Mouse (Mus musculus) embryonic facial prominence, embryonic 12.5 days (tissue): ENCODE results near the gene Vmn1r54. TPM values are rescaled to one million over a fixed set of nuclear protein-coding genes. Genes with fewer than 3 reads are reported as not detected.

Experiments used
- ATAC-seq: fragments of 200-750 bp; cut with Nextera tagmentation; 2 replicates; pipeline ENCODE4 v1.8.0; 2017; ENCODE audit not compliant: insufficient number of reproducible peaks, insufficient read depth, low FRiP score, low TSS enrichment
- H3K27ac ChIP-seq: fragments of 300-500 bp; sonication (generic); 2 replicates; pipeline ENCODE4 v1.5.1; 2016; ENCODE audit warnings: mild to moderate bottlenecking
- H3K27me3 ChIP-seq: fragments of 300-500 bp; sonication (generic); 2 replicates; pipeline ENCODE4 v1.6.1; 2016; ENCODE audit warnings: mild to moderate bottlenecking, moderate library complexity
- H3K36me3 ChIP-seq: fragments of 300-500 bp; sonication (generic); 2 replicates; pipeline ENCODE4 v1.6.1; 2016; ENCODE audit warnings: mild to moderate bottlenecking
- H3K4me1 ChIP-seq: fragments of 300-500 bp; sonication (generic); 2 replicates; pipeline ENCODE4 v1.6.1; 2016
- H3K4me2 ChIP-seq: fragments of 300-500 bp; sonication (generic); replicated peaks from 2 replicates; pipeline ENCODE4 v1.6.1; 2016; ENCODE audit warnings: mild to moderate bottlenecking, moderate library complexity
- H3K4me3 ChIP-seq: fragments of 300-500 bp; sonication (generic); 2 replicates; pipeline ENCODE4 v1.5.1; 2016; ENCODE audit warnings: mild to moderate bottlenecking
- H3K9ac ChIP-seq: fragments of 300-500 bp; sonication (generic); 2 replicates; pipeline ENCODE4 v1.6.1; 2016; ENCODE audit warnings: mild to moderate bottlenecking, moderate library complexity
- H3K9me3 ChIP-seq: fragments of 300-500 bp; sonication (generic); 2 replicates; pipeline ENCODE4 v1.6.1; 2016; ENCODE audit warnings: mild to moderate bottlenecking, moderate library complexity
- WGBS: fragments of 180-500 bp; shearing (Covaris S2); methylation state at CpG from one replicate; pipeline ENCODE4 v1.1.7; 2016; 5-methylcytosine and 5-hydroxymethylcytosine counted together
- polyA plus RNA-seq: library from polyadenylated mRNA; unstranded; fragments of >200 nt; fragmentation: Nextera tagmentation; extraction: Ambion mirVana; gene quantifications from 2 replicates; pipeline ENCODE4 v1.2.1, GENCODE M21; 2016

The Vmn1r54 gene
- polyA plus RNA-seq, 1 experiment from 2014 or later: not detected

DNA sequence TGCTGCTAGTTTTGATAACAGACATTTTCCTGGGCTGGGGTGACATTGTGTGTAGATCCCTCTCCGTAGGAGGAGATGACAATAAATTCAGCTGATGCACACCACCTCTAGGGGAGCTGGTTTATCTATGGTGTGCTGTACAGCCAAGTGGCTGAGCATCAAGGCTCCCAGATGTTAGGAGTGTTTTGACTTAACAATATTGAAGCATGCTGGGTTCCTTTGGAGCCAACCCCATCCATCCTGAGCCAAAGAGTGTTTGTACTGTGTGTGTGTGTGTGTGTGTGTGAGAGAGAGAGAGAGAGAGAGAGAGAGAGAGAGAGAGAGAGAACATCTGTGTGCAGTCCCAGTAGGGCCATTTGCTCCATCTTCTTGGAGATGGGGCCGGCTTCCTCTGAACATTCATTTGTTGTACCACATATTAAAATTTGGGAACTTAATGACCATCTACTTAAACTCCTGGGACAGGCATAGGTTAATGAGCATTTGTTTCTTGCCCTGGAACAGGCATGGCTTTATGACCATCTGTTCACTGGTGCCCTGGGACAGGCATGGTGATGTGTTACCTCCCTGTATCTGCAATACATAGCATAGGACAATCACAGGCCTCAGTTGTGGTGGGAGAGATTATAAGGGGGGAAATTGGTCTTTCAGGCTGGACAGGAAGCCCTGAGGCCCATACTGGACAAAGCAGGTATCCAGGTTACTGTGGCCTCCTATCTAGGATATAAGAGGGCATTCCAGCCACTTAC, 71.6 kb downstream of the Vmn1r54 start:
- no peak overlapping the region for H3K4me3 ChIP-seq

DNA sequence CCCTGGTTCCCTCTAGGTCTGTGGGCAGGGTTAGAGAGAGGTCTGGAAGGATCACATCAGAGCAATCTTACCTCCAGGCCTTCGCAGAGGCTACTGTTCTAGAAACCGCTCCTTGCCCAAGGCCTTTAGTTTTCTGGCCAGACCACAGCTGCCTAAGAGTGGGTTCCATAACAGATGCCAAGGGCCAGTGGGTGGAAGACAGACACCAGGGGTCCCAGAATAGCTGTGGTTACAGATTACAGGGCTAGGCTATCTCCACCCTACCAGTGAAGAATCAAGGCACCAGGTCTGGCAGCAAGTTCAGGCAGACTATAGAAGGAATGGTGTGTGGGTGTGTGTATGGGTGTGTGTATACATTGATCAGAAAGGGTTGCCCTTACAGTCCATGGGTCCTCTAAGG, 72.9 kb downstream of the Vmn1r54 start:
- ATAC-seq: no peak
- no peaks in the 10 kb centered on the region for H3K36me3 ChIP-seq
- no peak overlapping the region for H3K9ac ChIP-seq
- H3K4me3 ChIP-seq: no peak overlapping the region
- no peaks in the 10 kb centered on the region for H3K27me3 ChIP-seq
- WGBS: 97% methylated on average over 2 of the region's 2 CpGs
- no peak overlapping the region for H3K4me2 ChIP-seq
- H3K27ac ChIP-seq: no peak overlapping the region
- no peaks in the 10 kb centered on the region for H3K4me1 ChIP-seq
- H3K9me3 ChIP-seq: no peaks in the 10 kb centered on the region

More for the DNA sequence above, 71.6 kb downstream of the Vmn1r54 start:
- no peaks in the 10 kb centered on the region for H3K36me3 ChIP-seq
- WGBS: 86% methylated on average over 2 of the region's 2 CpGs
- no peaks in the 10 kb centered on the region for H3K4me1 ChIP-seq
- H3K4me2 ChIP-seq: no peak overlapping the region
- H3K9ac ChIP-seq: no peak overlapping the region
- no peaks in the 10 kb centered on the region for H3K27me3 ChIP-seq
- H3K9me3 ChIP-seq: no peaks in the 10 kb centered on the region
- no peak overlapping the region for H3K27ac ChIP-seq
- ATAC-seq: no peak

DNA sequence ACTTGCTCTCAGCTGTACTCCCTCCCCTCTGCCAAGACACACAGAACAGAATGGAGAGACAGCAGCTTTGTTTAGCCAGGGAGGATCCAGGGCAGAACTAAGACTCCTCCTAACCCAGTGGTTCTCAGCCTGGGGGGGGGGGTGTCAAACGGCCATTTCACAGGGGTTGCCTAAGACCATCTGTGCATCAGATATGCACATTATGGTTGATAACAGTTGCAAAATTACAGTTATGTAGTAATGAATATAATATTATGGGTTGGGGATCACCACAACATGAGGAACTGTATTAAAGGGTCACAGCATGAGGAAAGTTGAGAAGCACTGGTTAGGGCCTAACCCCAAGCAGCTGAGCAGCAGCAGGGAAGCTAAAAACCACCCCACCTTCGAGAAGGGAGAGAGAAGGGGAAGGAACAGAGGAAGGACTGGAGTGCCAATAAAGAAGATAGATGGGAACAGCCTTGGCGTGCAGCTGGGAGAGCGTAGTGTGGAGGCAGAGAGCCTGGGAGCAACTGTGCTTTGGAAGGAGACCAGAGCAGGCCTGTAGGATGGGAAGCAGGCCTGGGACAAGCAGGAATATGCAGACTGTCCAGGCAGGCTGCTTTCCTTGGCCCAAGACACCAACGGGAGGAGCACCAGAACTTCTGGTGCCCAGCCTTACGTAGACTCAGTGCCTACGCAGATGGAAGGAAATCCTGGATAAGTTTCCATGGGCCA, 73.5 kb downstream of the Vmn1r54 start:
- 78% methylated on average over 7 of the region's 7 CpGs for WGBS

DNA sequence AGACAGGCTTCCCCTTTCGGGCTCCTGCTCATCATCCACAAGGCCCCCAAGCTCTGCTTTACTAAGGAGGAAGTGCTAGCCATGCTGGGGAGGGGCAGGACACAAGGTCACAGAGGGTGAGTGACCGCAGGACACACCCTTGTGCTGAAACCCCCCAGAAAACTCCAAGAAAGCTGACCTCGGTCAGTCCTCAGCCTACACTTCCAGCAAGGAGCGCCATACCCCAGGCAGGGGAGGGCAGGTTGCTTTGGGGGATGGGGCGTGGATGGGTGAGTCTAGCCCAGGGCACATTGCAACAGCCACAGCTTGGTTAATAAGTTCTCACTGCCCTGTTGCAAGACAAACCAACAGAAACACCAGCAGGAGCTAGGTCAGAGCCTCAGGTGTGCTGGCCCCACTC, 74.3 kb downstream of the Vmn1r54 start:
- H3K9me3 ChIP-seq: no peaks in the 10 kb centered on the region
- no peaks in the 10 kb centered on the region for H3K36me3 ChIP-seq
- ATAC-seq: no peak
- H3K27me3 ChIP-seq: peaks cover 13% of the 10 kb centered on the region
- no peak overlapping the region for H3K4me2 ChIP-seq
- H3K27ac ChIP-seq: no peak overlapping the region
- 80% methylated on average over 5 of the region's 5 CpGs for WGBS
- H3K4me1 ChIP-seq: peaks cover 5% of the 10 kb centered on the region; the same call in 1 of the 2 replicates
- no peak overlapping the region for H3K4me3 ChIP-seq
- no peak overlapping the region for H3K9ac ChIP-seq

More for the DNA sequence above, 73.5 kb downstream of the Vmn1r54 start:
- Histone ChIP-seq H3K4me3 (no peak overlapping the region), H3K9ac (no peak overlapping the region), H3K4me1 (no peaks in the 10 kb centered on the region; the same call in 1 of the 2 replicates), H3K9me3 (no peaks in the 10 kb centered on the region), H3K27me3 (peaks cover 5% of the 10 kb centered on the region; the same call in 1 of the 2 replicates), H3K36me3 (no peaks in the 10 kb centered on the region), H3K4me2 (no peak overlapping the region), H3K27ac (no peak overlapping the region)
- ATAC-seq: no peak

Other genes with a start within 250 kb of the Vmn1r54 start
- not detected in 2 replicates for gene Vmn1r47, start 230.2 kb upstream of the Vmn1r54 start, polyA plus RNA-seq
- gene Vmn1r48, start 209.5 kb upstream of the Vmn1r54 start, polyA plus RNA-seq: not detected in 2 replicates
- not detected in 2 replicates for gene Vmn1r49, start 167.8 kb upstream of the Vmn1r54 start, polyA plus RNA-seq
- gene Vmn1r50, start 144.9 kb upstream of the Vmn1r54 start, polyA plus RNA-seq: not detected in 2 replicates
- gene Vmn1r51, start 123.7 kb upstream of the Vmn1r54 start, polyA plus RNA-seq: not detected in 2 replicates
- not detected in 2 replicates for gene Vmn1r52, start 71.5 kb upstream of the Vmn1r54 start, polyA plus RNA-seq
- gene V1ra8, start 43.5 kb upstream of the Vmn1r54 start, polyA plus RNA-seq: not detected in 2 replicates
- gene Vmn1r53, start 21.9 kb upstream of the Vmn1r54 start, polyA plus RNA-seq: not detected in 2 replicates
- not detected in 2 replicates for gene BC048671, start 54.9 kb downstream of the Vmn1r54 start, polyA plus RNA-seq
- 0.22 TPM in 1 of 2 replicates, not detected in the other for gene Chst13, start 78.9 kb downstream of the Vmn1r54 start, polyA plus RNA-seq
- not detected in 2 replicates for gene Uroc1, start 87.0 kb downstream of the Vmn1r54 start, polyA plus RNA-seq
- 11.5 and 12.6 TPM in 2 replicates for gene Zxdc, start 123.2 kb downstream of the Vmn1r54 start, polyA plus RNA-seq
- gene Cfap100, start 182.5 kb downstream of the Vmn1r54 start, polyA plus RNA-seq: 0.65 and 0.76 TPM in 2 replicates
- gene Klf15, start 216.3 kb downstream of the Vmn1r54 start, polyA plus RNA-seq: 4.5 TPM in 2 replicates
- gene Aldh1l1, start 240.1 kb downstream of the Vmn1r54 start, polyA plus RNA-seq: 1.7 and 2.1 TPM in 2 replicates